Mouse (Mus musculus) CD4-positive naive resting alpha-beta T cell, adult 76 days (primary cell): ENCODE results near the gene Clec1b. TPM values are rescaled to one million over a fixed set of nuclear protein-coding genes. Genes with fewer than 3 reads are reported as not detected.

Experiments used
- total RNA-seq: library from RNA; stranded (reverse); gene quantifications from one replicate; pipeline ENCODE4 v1.2.4, GENCODE M21; 2023

Gene Clec1b
- total RNA-seq, result not detected

GRCm38 (mm10) chr6:129396997-129397396 lies at the start of gene Clec1b:
TSS of gene Clec1b (plus strand) at chr6:129397297.

DNA sequence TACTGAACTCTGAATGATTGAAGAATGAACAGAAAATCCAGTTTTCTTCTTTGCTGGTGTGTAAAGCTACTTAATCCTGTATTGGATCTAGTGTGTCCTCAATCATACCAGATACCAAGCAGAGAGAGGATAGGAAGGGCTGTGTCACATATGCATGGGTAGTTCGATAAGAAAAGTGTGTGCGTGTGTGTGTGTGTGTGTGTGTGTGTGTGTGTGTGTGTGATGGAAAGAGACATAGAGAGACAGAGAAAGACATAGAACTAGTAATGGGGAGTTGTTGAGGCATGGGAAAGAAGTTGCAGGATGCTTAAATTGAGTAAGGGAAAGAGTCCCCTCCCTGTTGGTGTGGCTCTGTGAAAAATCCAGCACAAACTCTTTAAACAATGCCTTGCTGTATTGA lies 11.3 kb upstream of the Clec1b start, which contains the start of gene Clec12b:
TSS of gene Clec12b (minus strand) at position 101 of the 400 bp plus-strand sequence.

GRCm38 (mm10) chr6:129408562-129408961 lies 11.5 kb downstream of the Clec1b start, which contains the start of gene Clec9a:
TSS of gene Clec9a (plus strand) at chr6:129408862.

GRCm38 (mm10) chr6:129451411-129452039 lies 54.4 kb downstream of the Clec1b start, which contains the start of gene Clec1a:
TSS of gene Clec1a (minus strand) at chr6:129452000.

Other genes with a start within 250 kb of the Clec1b start
- gene Clec2d, start 216.7 kb upstream of the Clec1b start, total RNA-seq, result 117 TPM
- gene Cd69, start 121.9 kb upstream of the Clec1b start, total RNA-seq, result 497 TPM
- gene 4922502D21Rik, start 65.5 kb upstream of the Clec1b start, total RNA-seq, result not detected
- 1.1 TPM for gene Clec12a, start 54.6 kb upstream of the Clec1b start, total RNA-seq
- not detected for gene Clec12b, start 11.4 kb upstream of the Clec1b start, total RNA-seq
- gene Clec9a, start 11.6 kb downstream of the Clec1b start, total RNA-seq, result 0.18 TPM
- gene Clec1a, start 54.7 kb downstream of the Clec1b start, total RNA-seq, result not detected
- not detected for gene Olr1, start 109.9 kb downstream of the Clec1b start, total RNA-seq
- gene Tmem52b, start 115.3 kb downstream of the Clec1b start, total RNA-seq, result not detected
- 12.1 TPM for gene Gabarapl1, start 135.9 kb downstream of the Clec1b start, total RNA-seq
- gene Klre1, start 180.6 kb downstream of the Clec1b start, total RNA-seq, result 2.0 TPM
- gene Klrd1, start 194.5 kb downstream of the Clec1b start, total RNA-seq, result 37.3 TPM
- gene Klrk1, start 226.6 kb downstream of the Clec1b start, total RNA-seq, result 2.9 TPM
- not detected for gene Klrc3, start 246.0 kb downstream of the Clec1b start, total RNA-seq